Mouse (Mus musculus) large intestine, adult 2 months (tissue): ENCODE measurements around the gene Gm49320. TPM values are rescaled to one million over a fixed set of nuclear protein-coding genes. Genes with fewer than 3 reads are reported as not detected.

Source experiments
- DNase-seq: peaks from one replicate; pipeline ENCODE4 v3.0.0-alpha.2; 2012; ENCODE audit warnings: low read depth, low spot score
- WGBS: fragments of 180-500 bp; shearing (Covaris S2); methylation state at CpG from one replicate; pipeline ENCODE4 v1.1.7; 2018; 5-methylcytosine and 5-hydroxymethylcytosine counted together
- polyA plus RNA-seq: library from polyadenylated mRNA; depleted of rRNA; stranded (reverse); fragments of >200 nt; gene quantifications from 2 replicates; pipeline ENCODE4 v1.2.3, GENCODE M21; 2012; rRNA removed

Gm49320 gene
- 1.5 and 1.7 TPM in 2 replicates for polyA plus RNA-seq

GRCm38 (mm10) chr8:4238434-4239192 is at the start of gene Gm49320, which contains the start of gene Map2k7:
TSS of gene Gm49320 (plus strand) at chr8:4238865.
TSS of gene Map2k7 (plus strand) at chr8:4238740.
- under 1% methylated on average over 62 of the region's 71 CpGs for WGBS

DNA sequence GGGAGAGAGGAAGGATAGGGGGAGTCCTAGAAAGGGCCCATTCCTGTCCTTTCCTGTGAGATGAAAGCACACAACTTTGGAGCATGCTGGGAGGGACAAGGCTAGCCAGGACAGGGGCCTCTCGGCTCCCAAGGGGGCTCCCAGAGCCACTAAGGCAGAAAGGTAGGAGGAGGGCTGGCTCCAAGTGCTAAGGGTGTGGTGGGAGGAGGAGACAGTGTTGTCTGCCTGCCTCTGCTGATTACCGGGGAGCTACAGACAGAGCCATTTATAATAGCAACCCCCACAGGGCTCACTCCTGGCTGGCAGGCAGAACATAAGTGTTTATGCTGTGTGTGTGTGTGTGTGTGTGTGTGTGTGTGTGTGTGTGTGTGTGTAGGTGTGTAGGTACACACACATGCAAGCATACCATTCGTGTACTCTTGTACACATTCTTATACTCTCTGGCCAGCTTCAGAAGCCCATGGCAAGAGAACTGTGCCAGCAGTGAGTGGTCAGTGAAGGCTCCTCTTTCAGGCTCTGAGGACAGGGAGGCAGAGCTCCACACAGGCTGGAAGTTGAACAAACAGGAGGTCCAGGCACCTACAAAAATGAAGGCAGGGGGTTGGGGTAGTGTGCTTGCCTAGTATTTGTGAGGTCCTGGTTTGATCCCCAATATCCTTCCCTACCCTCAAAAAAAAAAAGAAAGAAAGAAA is 49.5 kb upstream of the Gm49320 start:
- 40% methylated on average over 3 of the region's 3 CpGs for WGBS

More at GRCm38 (mm10) chr8:4238434-4239192, at the start of gene Gm49320, which contains the start of gene Map2k7:
- DNase-seq: peak; percentile 92

GRCm38 (mm10) chr8:4192305-4192704 is 46.4 kb upstream of the Gm49320 start:
- no peak for DNase-seq
- 78% methylated on average over 5 of the region's 5 CpGs for WGBS

More for the DNA sequence above, 49.5 kb upstream of the Gm49320 start:
- no peak for DNase-seq

GRCm38 (mm10) chr8:4192807-4193587 is 45.7 kb upstream of the Gm49320 start:
- no peak for DNase-seq
- 19% methylated on average over 18 of the region's 18 CpGs for WGBS

DNA sequence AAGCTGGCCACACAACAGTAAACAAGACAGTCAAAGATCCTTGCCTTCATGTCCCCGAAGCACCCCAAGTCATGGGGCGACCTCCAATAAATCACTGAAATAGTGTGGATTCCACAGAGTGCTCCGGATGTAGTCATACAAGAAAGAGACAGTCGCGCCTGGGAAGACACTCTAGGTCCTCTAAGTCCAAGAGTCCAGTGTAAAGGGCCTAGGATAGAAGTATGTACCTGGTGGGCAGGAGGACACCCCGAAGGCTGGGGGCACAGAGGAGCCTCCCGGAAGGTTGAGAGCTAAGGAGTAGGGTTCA is 45.1 kb upstream of the Gm49320 start:
- DNase-seq: no peak

DNA sequence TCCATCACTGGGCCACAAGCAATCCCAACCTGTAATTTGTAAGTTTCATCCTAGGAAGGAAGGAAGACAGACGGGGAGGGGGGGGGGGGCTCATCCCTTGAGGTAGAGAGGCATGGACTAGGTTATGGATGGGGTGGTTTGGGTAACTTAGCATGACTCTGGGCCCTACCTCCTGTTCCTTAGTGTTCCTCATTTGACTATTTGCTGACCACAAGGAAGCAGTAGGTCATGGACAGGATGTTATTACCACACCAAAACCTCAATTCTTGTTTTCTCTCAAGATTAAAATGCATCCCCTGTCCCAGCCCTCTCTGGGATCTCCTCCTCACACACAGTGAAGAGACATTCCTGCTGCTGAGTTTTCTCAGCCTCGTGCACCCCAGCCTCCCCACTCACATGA is 37.3 kb upstream of the Gm49320 start:
- 75% methylated on average over 2 of the region's 2 CpGs for WGBS
- no peak for DNase-seq

More for the DNA sequence above, 45.1 kb upstream of the Gm49320 start:
- 46% methylated on average over 7 of the region's 7 CpGs for WGBS

GRCm38 (mm10) chr8:4205246-4206123 is 33.2 kb upstream of the Gm49320 start:
- DNase-seq: no peak
- WGBS: 72% methylated on average over 38 of the region's 38 CpGs

GRCm38 (mm10) chr8:4206182-4207015 is 32.3 kb upstream of the Gm49320 start:
- no peak for DNase-seq
- 62% methylated on average over 44 of the region's 44 CpGs for WGBS

GRCm38 (mm10) chr8:4207016-4207350 is 31.7 kb upstream of the Gm49320 start:
- 52% methylated on average over 2 of the region's 2 CpGs for WGBS
- DNase-seq: no peak

GRCm38 (mm10) chr8:4211097-4211496 is 27.6 kb upstream of the Gm49320 start:
- no peak for DNase-seq
- 72% methylated on average over 6 of the region's 6 CpGs for WGBS

GRCm38 (mm10) chr8:4212809-4213209 is 25.9 kb upstream of the Gm49320 start:
- no peak for DNase-seq
- WGBS: 1% methylated on average over 25 of the region's 25 CpGs

- DNase-seq: no peak
- 3% methylated on average over 18 of the region's 18 CpGs for WGBS
Observed at GRCm38 (mm10) chr8:4213210-4214005, 25.3 kb upstream of the Gm49320 start.

- peak; percentile 67 for DNase-seq
- WGBS: 6% methylated on average over 33 of the region's 33 CpGs
Observed at GRCm38 (mm10) chr8:4214006-4214980, 24.4 kb upstream of the Gm49320 start.

GRCm38 (mm10) chr8:4216296-4216695 is 22.4 kb upstream of the Gm49320 start:
- WGBS: 31% methylated on average over 18 of the region's 18 CpGs

GRCm38 (mm10) chr8:4216791-4217621 is 21.7 kb upstream of the Gm49320 start, which contains the start of gene Prr36:
TSS of gene Prr36 (minus strand) at chr8:4217459.
- DNase-seq: no peak
- 3% methylated on average over 44 of the region's 44 CpGs for WGBS

More at GRCm38 (mm10) chr8:4216296-4216695, 22.4 kb upstream of the Gm49320 start:
- DNase-seq: no peak

DNA sequence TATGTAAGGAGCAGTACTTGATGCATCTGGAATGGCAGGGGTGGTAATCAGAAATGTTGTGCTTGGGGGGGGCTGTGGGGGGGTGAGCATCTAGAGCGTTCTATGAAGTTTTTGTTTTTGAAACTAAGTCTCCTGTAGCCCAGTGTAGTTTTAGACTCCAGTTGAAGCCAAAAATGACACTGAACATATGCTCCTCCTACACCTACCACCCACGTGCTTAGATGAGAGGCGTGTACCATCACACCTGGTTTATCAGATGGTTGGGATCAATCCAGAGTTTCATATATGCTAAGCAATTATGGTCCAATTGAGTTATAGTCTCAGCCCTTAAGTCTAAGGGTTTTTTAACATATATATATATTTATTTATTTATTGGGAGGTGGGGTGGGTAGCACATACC is 19.0 kb upstream of the Gm49320 start:
- no peak for DNase-seq
- 80% methylated on average over 3 of the region's 3 CpGs for WGBS
